Mouse (Mus musculus) forebrain, postnatal 0 days (tissue): Measurements from ENCODE around the gene Ppp1r14c. TPM values are rescaled to one million over a fixed set of nuclear protein-coding genes. Genes with fewer than 3 reads are reported as not detected.
A peak's percentile ranks its signal among the peaks of the same experiment; 100 is the strongest.

Source experiments
- ATAC-seq: fragments of 200-750 bp; cut with Nextera tagmentation; 2 replicates; pipeline ENCODE4 v1.8.0; 2017; ENCODE audit warnings: mild to moderate bottlenecking, moderate library complexity
- DNase-seq: peaks from one replicate; pipeline ENCODE4 v3.0.0-alpha.2; 2015
- H3K27ac ChIP-seq: fragments of 300-500 bp; sonication (generic); 2 replicates; pipeline ENCODE4 v1.5.1; 2014; ENCODE audit warnings: low read depth, mild to moderate bottlenecking, antibody characterized with exemption, low read length, moderate library complexity, mixed read lengths
- H3K27me3 ChIP-seq: fragments of 300-500 bp; sonication (generic); 2 replicates; pipeline ENCODE4 v1.6.1; 2014; ENCODE audit warnings: mild to moderate bottlenecking, low read length, mixed read lengths; ENCODE audit not compliant: insufficient read depth
- H3K36me3 ChIP-seq: fragments of 300-500 bp; sonication (generic); 2 replicates; pipeline ENCODE4 v1.6.1; 2014; ENCODE audit warnings: mild to moderate bottlenecking, moderate library complexity; ENCODE audit not compliant: insufficient read depth
- H3K4me1 ChIP-seq: fragments of 300-500 bp; sonication (generic); 2 replicates; pipeline ENCODE4 v1.6.1; 2014; ENCODE audit warnings: antibody characterized with exemption; ENCODE audit not compliant: insufficient read depth
- H3K4me2 ChIP-seq: fragments of 300-500 bp; sonication (generic); 2 replicates; pipeline ENCODE4 v1.6.1; 2014; ENCODE audit warnings: low read depth, mild to moderate bottlenecking, moderate library complexity
- H3K4me3 ChIP-seq: fragments of 300-500 bp; sonication (generic); 2 replicates; pipeline ENCODE4 v1.5.1; 2014; ENCODE audit warnings: low read depth, low read length, mixed read lengths
- H3K9ac ChIP-seq: fragments of 300-500 bp; sonication (generic); 2 replicates; pipeline ENCODE4 v1.6.1; 2014; ENCODE audit warnings: mild to moderate bottlenecking
- H3K9me3 ChIP-seq: fragments of 300-500 bp; sonication (generic); 2 replicates; pipeline ENCODE4 v1.6.1; 2016; ENCODE audit warnings: low read length
- CTCF ChIP-seq: sonication (generic); IDR thresholded peaks from 2 replicates; pipeline ENCODE4 v1.5.1; 2016; ENCODE audit warnings: antibody characterized with exemption, control low read depth, low read depth
- WGBS: fragments of 180-500 bp; shearing (Covaris S2); extraction: QIAGEN DNeasy Blood & Tissue Kit; methylation state at CpG from one replicate; pipeline ENCODE4 v1.1.7; 2014; 5-methylcytosine and 5-hydroxymethylcytosine counted together
- polyA plus RNA-seq: library from polyadenylated mRNA; unstranded; fragments of >200 nt; fragmentation: Nextera tagmentation; extraction: Ambion mirVana; gene quantifications from 2 replicates; pipeline ENCODE4 v1.2.1, GENCODE M21; 2015
- total RNA-seq: library from RNA; depleted of rRNA; stranded (reverse); fragments of >200 nt; gene quantifications from 2 replicates; pipeline ENCODE4 v1.2.3, GENCODE M21; 2014

Ppp1r14c gene
- total and polyA plus RNA-seq, 2 experiments from 2014 or later, result 81.4 to 101 TPM

GRCm38 (mm10) chr10:3398051-3398450 is 32.2 kb downstream of the Ppp1r14c start:
- peak overlapping the region; percentile 35; the same call in 1 of the 2 replicates for H3K27ac ChIP-seq

GRCm38 (mm10) chr10:3402284-3402683 is 36.4 kb downstream of the Ppp1r14c start:
- Histone ChIP-seq H3K9me3 (no peaks in the 10 kb centered on the region), H3K27ac (no peak overlapping the region), H3K9ac (no peak overlapping the region), H3K4me1 (no peaks in the 10 kb centered on the region), H3K4me2 (no peak overlapping the region), H3K4me3 (no peak overlapping the region), H3K27me3 (no peaks in the 10 kb centered on the region), H3K36me3 (no peaks in the 10 kb centered on the region)
- TF ChIP-seq CTCF, result no peak
- no peak for ATAC-seq
- DNase-seq, result no peak
- 69% methylated on average over 5 of the region's 5 CpGs for WGBS

More at GRCm38 (mm10) chr10:3398051-3398450, 32.2 kb downstream of the Ppp1r14c start:
- Histone ChIP-seq H3K4me3 (no peak overlapping the region), H3K27me3 (no peaks in the 10 kb centered on the region), H3K36me3 (no peaks in the 10 kb centered on the region), H3K4me2 (no peak overlapping the region), H3K9me3 (no peaks in the 10 kb centered on the region), H3K4me1 (0 out of 2 replicates have a peak, but pooled peaks cover 8% of the 10 kb centered on the region), H3K9ac (no peak overlapping the region)
- 70% methylated on average over 5 of the region's 5 CpGs for WGBS
- TF ChIP-seq CTCF, result no peak
- DNase-seq, result no peak
- no peak for ATAC-seq

- 64% methylated on average over 7 of the region's 7 CpGs for WGBS
- H3K27me3 ChIP-seq, result no peaks in the 10 kb centered on the region
Measured at GRCm38 (mm10) chr10:3403416-3404137, 37.7 kb downstream of the Ppp1r14c start.

GRCm38 (mm10) chr10:3404362-3404761 is 38.5 kb downstream of the Ppp1r14c start:
- WGBS, result 92% methylated on average over 4 of the region's 4 CpGs
- Histone ChIP-seq H3K4me1 (no peaks in the 10 kb centered on the region), H3K27ac (no peak overlapping the region), H3K4me3 (no peak overlapping the region), H3K36me3 (no peaks in the 10 kb centered on the region), H3K9me3 (no peaks in the 10 kb centered on the region), H3K4me2 (no peak overlapping the region), H3K27me3 (no peaks in the 10 kb centered on the region), H3K9ac (no peak overlapping the region)
- TF ChIP-seq CTCF, result no peak
- no peak for ATAC-seq
- no peak for DNase-seq

More at GRCm38 (mm10) chr10:3403416-3404137, 37.7 kb downstream of the Ppp1r14c start:
- ATAC-seq, result 0 out of 2 replicates have a peak, but pooled peaks have one; percentile 27
- no peak for TF ChIP-seq CTCF
- DNase-seq, result no peak
- H3K9me3 ChIP-seq, result no peaks in the 10 kb centered on the region
- no peaks in the 10 kb centered on the region for H3K4me1 ChIP-seq
- H3K4me3 ChIP-seq, result no peak overlapping the region
- H3K27ac ChIP-seq, result no peak overlapping the region
- H3K4me2 ChIP-seq, result no peak overlapping the region
- H3K36me3 ChIP-seq, result no peaks in the 10 kb centered on the region
- H3K9ac ChIP-seq, result no peak overlapping the region

- H3K9ac ChIP-seq, result no peak overlapping the region
- TF ChIP-seq CTCF, result no peak
- no peak overlapping the region for H3K4me3 ChIP-seq
- ATAC-seq, result no peak
- no peak overlapping the region for H3K27ac ChIP-seq
- H3K36me3 ChIP-seq, result no peaks in the 10 kb centered on the region
- no peaks in the 10 kb centered on the region for H3K4me1 ChIP-seq
- DNase-seq, result no peak
- no peaks in the 10 kb centered on the region for H3K9me3 ChIP-seq
- no peaks in the 10 kb centered on the region for H3K27me3 ChIP-seq
- WGBS, result 73% methylated on average over 2 of the region's 2 CpGs
- no peak overlapping the region for H3K4me2 ChIP-seq
Measured at GRCm38 (mm10) chr10:3406280-3406679, 40.4 kb downstream of the Ppp1r14c start.

- Histone ChIP-seq H3K9me3 (no peaks in the 10 kb centered on the region), H3K4me3 (no peak overlapping the region), H3K4me1 (no peaks in the 10 kb centered on the region), H3K27ac (no peak overlapping the region), H3K4me2 (no peak overlapping the region), H3K27me3 (no peaks in the 10 kb centered on the region), H3K36me3 (no peaks in the 10 kb centered on the region), H3K9ac (no peak overlapping the region)
- TF ChIP-seq CTCF, result no peak
- ATAC-seq (no peak), DNase-seq (no peak)
- 74% methylated on average over 6 of the region's 6 CpGs for WGBS
Measured at GRCm38 (mm10) chr10:3408036-3408661, 42.3 kb downstream of the Ppp1r14c start.

- Histone ChIP-seq H3K9me3 (no peaks in the 10 kb centered on the region), H3K27me3 (no peaks in the 10 kb centered on the region), H3K36me3 (no peaks in the 10 kb centered on the region), H3K9ac (no peak overlapping the region), H3K27ac (no peak overlapping the region), H3K4me3 (no peak overlapping the region), H3K4me1 (no peaks in the 10 kb centered on the region), H3K4me2 (no peak overlapping the region)
- 59% methylated on average over 3 of the region's 3 CpGs for WGBS
- TF ChIP-seq CTCF, result no peak
- ATAC-seq, result no peak
- no peak for DNase-seq
Measured at GRCm38 (mm10) chr10:3408699-3409098, 42.8 kb downstream of the Ppp1r14c start.
